Mouse (Mus musculus) liver, embryonic 16.5 days (tissue): ENCODE measurements around the gene Gm3238. TPM values are rescaled to one million over a fixed set of nuclear protein-coding genes. Genes with fewer than 3 reads are reported as not detected.

ENCODE experiments used
- ATAC-seq: fragments of 200-750 bp; cut with Nextera tagmentation; 2 replicates; pipeline ENCODE4 v1.8.0; 2017; ENCODE audit warnings: low read depth, mild to moderate bottlenecking, moderate number of reproducible peaks, moderate library complexity
- H3K27ac ChIP-seq: fragments of 300-500 bp; sonication (generic); 2 replicates; pipeline ENCODE4 v1.5.1; 2014; ENCODE audit warnings: mild to moderate bottlenecking, low read length
- H3K27me3 ChIP-seq: fragments of 300-500 bp; sonication (generic); 2 replicates; pipeline ENCODE4 v1.6.1; 2014; ENCODE audit warnings: low read depth, low read length, mixed read lengths; ENCODE audit not compliant: control insufficient read depth, insufficient read depth
- H3K36me3 ChIP-seq: fragments of 300-500 bp; sonication (generic); 2 replicates; pipeline ENCODE4 v1.6.1; 2014; ENCODE audit warnings: mild to moderate bottlenecking; ENCODE audit not compliant: control insufficient read depth, insufficient read depth
- H3K4me1 ChIP-seq: fragments of 300-500 bp; sonication (generic); 2 replicates; pipeline ENCODE4 v1.6.1; 2014; ENCODE audit warnings: low read depth, low read length, mixed read lengths; ENCODE audit not compliant: control insufficient read depth
- H3K4me2 ChIP-seq: fragments of 300-500 bp; sonication (generic); 2 replicates; pipeline ENCODE4 v1.6.1; 2014; ENCODE audit warnings: low read depth, low read length, mixed read lengths
- H3K4me3 ChIP-seq: fragments of 300-500 bp; sonication (generic); 2 replicates; pipeline ENCODE4 v1.5.1; 2014; ENCODE audit warnings: low read depth, mild to moderate bottlenecking, low read length
- H3K9ac ChIP-seq: fragments of 300-500 bp; sonication (generic); 2 replicates; pipeline ENCODE4 v1.6.1; 2014; ENCODE audit warnings: low read depth, low read length
- H3K9me3 ChIP-seq: fragments of 300-500 bp; sonication (generic); replicated peaks from 2 replicates; pipeline ENCODE4 v1.6.1; 2016; ENCODE audit warnings: low read length; ENCODE audit not compliant: control insufficient read depth
- WGBS: fragments of 180-500 bp; shearing (Covaris S2); extraction: QIAGEN DNeasy Blood & Tissue Kit; methylation state at CpG from one replicate; pipeline ENCODE4 v1.1.7; 2014; ENCODE audit not compliant: insufficient replicate concordance; 5-methylcytosine and 5-hydroxymethylcytosine counted together
- polyA plus RNA-seq: library from polyadenylated mRNA; unstranded; fragments of >200 nt; fragmentation: Nextera tagmentation; extraction: Ambion mirVana; gene quantifications from 2 replicates; pipeline ENCODE4 v1.2.1, GENCODE M21; 2015

Gene Gm3238
- polyA plus RNA-seq, 1 experiment from 2014 or later = not detected

DNA sequence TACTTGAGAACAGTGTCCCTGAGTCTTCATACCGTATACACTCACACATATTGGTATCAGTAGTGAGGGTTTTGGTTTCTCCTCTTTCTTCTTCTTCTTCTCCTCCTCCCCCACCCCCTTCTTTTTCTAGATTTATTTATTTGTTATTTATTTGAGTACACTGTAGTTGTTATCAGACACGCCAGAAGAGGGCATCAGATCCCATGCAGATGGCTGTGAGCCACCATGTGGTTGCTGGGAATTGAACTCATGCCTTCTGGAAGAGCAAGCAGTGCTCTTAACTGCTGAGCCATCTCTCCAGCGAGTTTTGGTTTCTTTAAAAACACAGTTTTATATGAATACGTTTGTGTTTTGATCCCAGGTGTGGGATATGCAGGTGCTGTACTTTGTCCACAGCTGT lies 42.8 kb downstream of the Gm3238 start:
- H3K9ac ChIP-seq = no peak overlapping the region
- H3K27ac ChIP-seq = no peak overlapping the region
- 48% methylated on average over 4 of the region's 4 CpGs for WGBS
- H3K9me3 ChIP-seq = no peaks in the 10 kb centered on the region
- no peaks in the 10 kb centered on the region for H3K4me1 ChIP-seq
- no peaks in the 10 kb centered on the region for H3K27me3 ChIP-seq
- H3K4me3 ChIP-seq = no peak overlapping the region
- no peak for ATAC-seq
- H3K36me3 ChIP-seq = no peaks in the 10 kb centered on the region
- no peak overlapping the region for H3K4me2 ChIP-seq

DNA sequence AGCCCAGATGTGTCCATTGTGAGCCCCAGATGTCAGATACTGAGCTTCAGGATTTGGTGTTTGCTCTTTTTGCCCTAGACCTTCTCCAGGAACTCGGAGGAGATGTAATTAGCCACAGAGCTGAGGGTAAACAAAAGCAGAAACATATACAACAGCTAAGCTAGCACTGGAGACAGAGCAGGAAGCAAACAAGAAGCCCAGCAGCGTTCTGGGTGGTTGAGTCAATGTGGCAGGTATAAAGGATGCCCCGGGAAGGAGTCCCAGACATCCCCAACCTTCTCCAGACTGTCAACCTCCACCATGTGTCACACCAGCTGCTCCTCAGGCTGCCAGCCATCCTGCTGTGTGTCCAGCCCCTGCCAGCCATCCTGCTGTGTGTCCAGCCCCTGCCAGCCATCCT lies 44.9 kb downstream of the Gm3238 start, which contains the start of gene Gm10100:
Gene Gm10100 (plus strand): TSS at position 301 of the 400 bp plus-strand sequence.
- WGBS = 24% methylated on average over 3 of the region's 3 CpGs
- Histone ChIP-seq H3K36me3 (no peaks in the 10 kb centered on the region), H3K4me2 (no peak within 1 kb of the TSS), H3K9ac (no peak within 1 kb of the TSS), H3K4me1 (no peaks in the 10 kb centered on the region), H3K4me3 (no peak within 1 kb of the TSS), H3K27ac (no peak within 1 kb of the TSS), H3K9me3 (no peaks in the 10 kb centered on the region), H3K27me3 (no peaks in the 10 kb centered on the region)
- ATAC-seq = no peak

DNA sequence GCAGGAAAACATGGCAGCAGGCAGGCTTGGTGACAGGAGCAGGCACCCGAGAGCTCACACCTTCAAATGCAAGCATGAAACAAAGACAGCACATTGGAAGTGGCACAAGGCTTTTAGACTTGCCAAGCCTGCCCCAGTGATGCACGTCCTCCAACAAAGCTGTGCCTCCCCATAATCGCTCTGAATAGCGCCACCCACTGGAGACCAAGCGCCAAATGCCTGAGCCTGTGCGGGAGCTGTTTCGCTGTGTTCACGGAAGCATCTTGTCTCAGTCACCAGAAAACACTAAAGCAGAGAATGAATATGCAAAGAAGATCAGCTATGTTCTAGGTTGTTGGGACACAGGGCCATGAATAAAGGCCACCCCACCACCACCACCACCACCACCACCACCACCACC lies 46.3 kb downstream of the Gm3238 start:
- WGBS = 63% methylated on average over 8 of the region's 8 CpGs
- no peak overlapping the region for H3K27ac ChIP-seq
- ATAC-seq = no peak
- no peaks in the 10 kb centered on the region for H3K9me3 ChIP-seq
- H3K4me2 ChIP-seq = no peak overlapping the region
- no peaks in the 10 kb centered on the region for H3K27me3 ChIP-seq
- no peak overlapping the region for H3K9ac ChIP-seq
- H3K36me3 ChIP-seq = no peaks in the 10 kb centered on the region
- H3K4me1 ChIP-seq = no peaks in the 10 kb centered on the region
- H3K4me3 ChIP-seq = no peak overlapping the region

Other genes starting within 250 kb of the Gm3238 start
- 18.2 and 20.6 TPM in 2 replicates for gene Itgb2, start 241.1 kb downstream of the Gm3238 start, polyA plus RNA-seq
- gene Pttg1ip, start 189.6 kb downstream of the Gm3238 start, polyA plus RNA-seq = 87.3 and 94.5 TPM in 2 replicates
- gene Sumo3, start 165.2 kb downstream of the Gm3238 start, polyA plus RNA-seq = 82.3 and 92.2 TPM in 2 replicates
- 0.61 TPM in 1 of 2 replicates, not detected in the other for gene Gm49325, start 165.1 kb downstream of the Gm3238 start, polyA plus RNA-seq
- 43.7 and 46.3 TPM in 2 replicates for gene Ube2g2, start 149.1 kb downstream of the Gm3238 start, polyA plus RNA-seq
- gene Tspear, start 84.8 kb downstream of the Gm3238 start, polyA plus RNA-seq = 0.05 TPM in 1 of 2 replicates, not detected in the other
- not detected in 2 replicates for gene Gm19402, start 80.6 kb downstream of the Gm3238 start, polyA plus RNA-seq
- not detected in 2 replicates for gene Gm9508, start 74.1 kb downstream of the Gm3238 start, polyA plus RNA-seq
- not detected in 2 replicates for gene Gm10272, start 64.7 kb downstream of the Gm3238 start, polyA plus RNA-seq
- not detected in 2 replicates for gene Gm10024, start 59.9 kb downstream of the Gm3238 start, polyA plus RNA-seq
- not detected in 2 replicates for gene Gm10142, start 55.5 kb downstream of the Gm3238 start, polyA plus RNA-seq
- not detected in 2 replicates for gene Krtap12-1, start 50.7 kb downstream of the Gm3238 start, polyA plus RNA-seq
- not detected in 2 replicates for gene Gm10100, start 44.8 kb downstream of the Gm3238 start, polyA plus RNA-seq
- not detected in 2 replicates for gene Gm18596, start 28.7 kb downstream of the Gm3238 start, polyA plus RNA-seq
- not detected in 2 replicates for gene Gm9736, start 20.0 kb downstream of the Gm3238 start, polyA plus RNA-seq
- gene Gm3233, start 11.6 kb downstream of the Gm3238 start, polyA plus RNA-seq = not detected in 2 replicates
- gene Gm7138, start 5.6 kb upstream of the Gm3238 start, polyA plus RNA-seq = not detected in 2 replicates
- not detected in 2 replicates for gene Gm3250, start 11.2 kb upstream of the Gm3238 start, polyA plus RNA-seq
- gene Gm7137, start 16.9 kb upstream of the Gm3238 start, polyA plus RNA-seq = not detected in 2 replicates
- gene Gm9639, start 23.8 kb upstream of the Gm3238 start, polyA plus RNA-seq = not detected in 2 replicates
- gene Gm19668, start 27.8 kb upstream of the Gm3238 start, polyA plus RNA-seq = not detected in 2 replicates
- not detected in 2 replicates for gene Gm9507, start 40.5 kb upstream of the Gm3238 start, polyA plus RNA-seq
- gene Gm2696, start 43.4 kb upstream of the Gm3238 start, polyA plus RNA-seq = not detected in 2 replicates
- not detected in 2 replicates for gene Krtap10-4, start 55.8 kb upstream of the Gm3238 start, polyA plus RNA-seq
- not detected in 2 replicates for gene Krtap10-10, start 64.6 kb upstream of the Gm3238 start, polyA plus RNA-seq
- not detected in 2 replicates for gene Gm36176, start 75.5 kb upstream of the Gm3238 start, polyA plus RNA-seq
- gene Gm10318, start 81.5 kb upstream of the Gm3238 start, polyA plus RNA-seq = not detected in 2 replicates
- gene Gm3285, start 90.7 kb upstream of the Gm3238 start, polyA plus RNA-seq = not detected in 2 replicates
- 16.5 and 18.6 TPM in 2 replicates for gene Lrrc3, start 131.2 kb upstream of the Gm3238 start, polyA plus RNA-seq
- gene Trpm2, start 199.2 kb upstream of the Gm3238 start, polyA plus RNA-seq = 2.7 and 3.0 TPM in 2 replicates
- gene 1810043G02Rik, start 207.2 kb upstream of the Gm3238 start, polyA plus RNA-seq = 3.7 and 4.0 TPM in 2 replicates
- gene Pfkl, start 238.8 kb upstream of the Gm3238 start, polyA plus RNA-seq = 83.0 and 83.2 TPM in 2 replicates